Mouse (Mus musculus) liver, postnatal 0 days (tissue): ENCODE measurements around the gene Tmem170. TPM values are rescaled to one million over a fixed set of nuclear protein-coding genes. Genes with fewer than 3 reads are reported as not detected.

Experiments
- ATAC-seq: fragments of 200-750 bp; cut with Nextera tagmentation; 2 replicates; pipeline ENCODE4 v1.8.0; 2017; ENCODE audit warnings: mild to moderate bottlenecking, moderate library complexity
- DNase-seq: peaks from one replicate; pipeline ENCODE4 v3.0.0-alpha.2; 2016
- H3K27ac ChIP-seq: fragments of 300-500 bp; sonication (generic); 2 replicates; pipeline ENCODE4 v1.5.1; 2014; ENCODE audit warnings: antibody characterized with exemption, moderate library complexity, mild to moderate bottlenecking, low read depth
- H3K27me3 ChIP-seq: fragments of 300-500 bp; sonication (generic); 2 replicates; pipeline ENCODE4 v1.6.1; 2014; ENCODE audit warnings: low read length, control low read depth, mixed read lengths; ENCODE audit not compliant: insufficient read depth
- H3K36me3 ChIP-seq: fragments of 300-500 bp; sonication (generic); replicated peaks from 2 replicates; pipeline ENCODE4 v1.6.1; 2014; ENCODE audit warnings: mild to moderate bottlenecking, control low read depth, low read length, moderate library complexity, mixed read lengths; ENCODE audit not compliant: insufficient read depth
- H3K4me1 ChIP-seq: fragments of 300-500 bp; sonication (generic); 2 replicates; pipeline ENCODE4 v1.6.1; 2014; ENCODE audit warnings: antibody characterized with exemption, mild to moderate bottlenecking, control low read depth; ENCODE audit not compliant: insufficient read depth
- H3K4me2 ChIP-seq: fragments of 300-500 bp; sonication (generic); 2 replicates; pipeline ENCODE4 v1.6.1; 2014; ENCODE audit warnings: low read depth, mild to moderate bottlenecking, low read length, moderate library complexity, mixed read lengths
- H3K4me3 ChIP-seq: fragments of 300-500 bp; sonication (generic); 2 replicates; pipeline ENCODE4 v1.5.1; 2014; ENCODE audit warnings: low read depth, low read length
- H3K9ac ChIP-seq: fragments of 300-500 bp; sonication (generic); replicated peaks from 2 replicates; pipeline ENCODE4 v1.6.1; 2014; ENCODE audit warnings: mild to moderate bottlenecking, moderate library complexity
- H3K9me3 ChIP-seq: fragments of 300-500 bp; sonication (generic); 2 replicates; pipeline ENCODE4 v1.6.1; 2016; ENCODE audit warnings: mild to moderate bottlenecking, control low read depth, low read length, mixed read lengths
- CTCF ChIP-seq: sonication (generic); IDR thresholded peaks from 2 replicates; pipeline ENCODE4 v1.5.1; 2016; ENCODE audit warnings: antibody characterized with exemption, low read depth
- EP300 ChIP-seq: IDR thresholded peaks from 2 replicates; pipeline ENCODE4 v1.6.1; 2016; ENCODE audit warnings: antibody characterized with exemption, low read depth, mild to moderate bottlenecking
- WGBS: fragments of 180-500 bp; shearing (Covaris S2); extraction: QIAGEN DNeasy Blood & Tissue Kit; methylation state at CpG from one replicate; pipeline ENCODE4 v1.1.7; 2014; ENCODE audit not compliant: insufficient replicate concordance; 5-methylcytosine and 5-hydroxymethylcytosine counted together
- polyA plus RNA-seq: library from polyadenylated mRNA; unstranded; fragments of >200 nt; fragmentation: Nextera tagmentation; extraction: Ambion mirVana; gene quantifications from 2 replicates; pipeline ENCODE4 v1.2.1, GENCODE M21; 2015

Tmem170 gene
- 4.9 TPM in 2 replicates for polyA plus RNA-seq

DNA sequence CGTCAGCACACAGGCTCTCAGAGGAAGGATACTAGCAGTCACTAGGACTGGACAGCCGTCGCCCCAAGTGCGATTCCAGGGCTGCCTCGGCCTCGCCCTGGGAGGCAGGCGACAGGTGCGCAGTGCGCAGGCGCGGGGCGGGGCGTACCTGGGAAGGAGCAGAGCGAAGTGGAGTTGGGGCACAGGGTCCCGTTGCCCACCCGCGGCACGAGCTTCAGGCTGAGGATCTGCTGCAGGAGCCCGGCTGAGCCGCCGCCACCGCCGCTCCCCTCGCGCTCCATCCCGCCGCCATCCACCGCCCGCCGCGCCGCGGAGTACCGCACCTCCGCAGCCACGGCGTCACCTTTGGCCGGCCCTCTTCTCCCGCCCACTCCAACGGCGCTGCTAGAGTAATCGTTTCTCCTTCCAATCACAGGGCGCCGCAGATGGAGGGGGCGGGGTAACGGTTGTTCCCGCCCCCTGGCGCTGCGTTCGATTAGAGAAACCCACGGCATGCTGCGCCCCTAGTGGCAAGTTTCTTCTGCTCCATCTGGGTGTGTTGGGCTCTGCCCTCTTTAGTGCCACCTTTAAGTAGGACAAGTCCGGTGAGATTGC, at the start of gene Tmem170:
Gene Tmem170 (minus strand): TSS at position 396 of the 594 bp plus-strand sequence.
- peak within 1 kb of the TSS; percentile 97 for H3K4me2 ChIP-seq
- no peaks in the 10 kb centered on the region for H3K27me3 ChIP-seq
- H3K4me1 ChIP-seq = peaks cover 9% of the 10 kb centered on the region; the same call in 1 of the 2 replicates
- H3K4me3 ChIP-seq = peak within 1 kb of the TSS; percentile 94
- H3K9ac ChIP-seq = peak within 1 kb of the TSS; percentile 86
- ATAC-seq (peak; percentile 99), DNase-seq (peak; percentile 98)
- TF ChIP-seq CTCF (peak; percentile 99), EP300 (no peak)
- WGBS = 2% methylated on average over 40 of the region's 53 CpGs
- H3K27ac ChIP-seq = peak within 1 kb of the TSS; percentile 93
- no peaks in the 10 kb centered on the region for H3K36me3 ChIP-seq
- no peaks in the 10 kb centered on the region for H3K9me3 ChIP-seq

DNA sequence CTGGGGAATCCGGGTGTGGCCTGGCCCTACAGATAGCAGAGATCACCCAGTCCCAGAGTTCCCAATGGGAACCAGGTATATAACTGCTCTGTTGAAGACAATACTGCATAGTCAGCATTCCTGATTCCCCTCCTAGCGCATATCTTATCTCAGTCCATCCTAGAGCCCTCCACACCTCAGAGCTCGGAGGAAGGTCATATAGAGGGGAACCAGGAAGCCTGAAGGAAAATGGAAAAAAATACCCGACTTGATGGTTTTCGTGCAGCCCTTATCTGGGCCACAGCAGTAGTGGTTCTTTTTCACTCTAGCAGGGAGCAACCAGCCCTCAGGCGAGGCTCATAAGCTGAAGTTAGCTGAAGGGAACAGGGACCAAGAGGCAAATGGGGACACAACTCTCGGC, 48.4 kb upstream of the Tmem170 start:
- WGBS = 48% methylated on average over 7 of the region's 7 CpGs
- Histone ChIP-seq H3K27ac (no peak overlapping the region), H3K36me3 (no peaks in the 10 kb centered on the region), H3K27me3 (no peaks in the 10 kb centered on the region), H3K4me1 (0 out of 2 replicates have a peak, but pooled peaks cover 3% of the 10 kb centered on the region), H3K4me2 (no peak overlapping the region), H3K9ac (no peak overlapping the region), H3K9me3 (no peaks in the 10 kb centered on the region), H3K4me3 (no peak overlapping the region)
- ATAC-seq = no peak
- DNase-seq = no peak
- no peak for TF ChIP-seq EP300
- no peak for TF ChIP-seq CTCF

DNA sequence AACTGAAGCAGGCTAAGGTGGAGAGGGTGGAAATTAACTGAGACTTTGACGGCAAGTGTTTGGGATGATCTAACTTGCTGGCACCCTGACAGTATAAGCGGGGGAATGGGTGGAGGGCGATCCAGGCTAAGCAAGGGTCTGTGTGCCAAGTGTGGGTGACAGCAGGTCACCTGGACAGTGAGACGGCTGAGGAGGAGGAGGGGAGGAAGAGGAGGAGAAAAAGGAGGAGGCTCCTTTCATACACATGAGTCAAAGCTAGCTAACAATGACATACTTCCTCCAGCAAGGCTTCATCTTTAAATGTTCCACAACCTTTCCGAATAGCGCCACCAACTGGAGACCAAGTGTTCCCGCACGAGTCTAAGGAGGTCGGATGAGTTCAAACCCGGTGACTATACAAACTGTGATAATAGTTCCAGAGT, 46.8 kb upstream of the Tmem170 start:
- peak; percentile 67 for ATAC-seq
- peak; percentile 49 for DNase-seq
- no peak overlapping the region for H3K4me2 ChIP-seq
- H3K27me3 ChIP-seq = no peaks in the 10 kb centered on the region
- TF ChIP-seq EP300 = no peak
- peak; percentile 79 for TF ChIP-seq CTCF
- H3K4me3 ChIP-seq = no peak overlapping the region
- H3K4me1 ChIP-seq = no peaks in the 10 kb centered on the region
- no peaks in the 10 kb centered on the region for H3K9me3 ChIP-seq
- H3K36me3 ChIP-seq = no peaks in the 10 kb centered on the region
- H3K27ac ChIP-seq = no peak overlapping the region
- H3K9ac ChIP-seq = no peak overlapping the region
- 27% methylated on average over 10 of the region's 10 CpGs for WGBS

DNA sequence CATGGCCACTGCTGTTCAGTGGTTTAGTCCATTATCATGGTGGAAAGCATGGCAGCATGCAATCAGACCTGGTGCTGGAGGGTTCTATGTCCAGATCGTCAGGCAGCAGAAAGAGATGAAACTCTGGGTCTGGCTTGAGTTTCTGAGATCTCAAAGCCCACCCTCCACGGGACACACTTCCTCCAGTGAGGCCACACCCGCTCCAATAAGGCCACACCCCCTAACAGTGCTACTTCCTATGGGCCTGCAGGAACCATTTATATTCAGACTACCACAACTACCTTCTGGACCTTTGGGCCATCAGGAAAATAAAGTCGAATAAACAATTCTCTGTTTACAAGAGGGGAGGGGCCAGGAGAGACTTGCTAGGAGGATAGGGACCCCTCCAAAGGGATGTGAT, 44.4 kb upstream of the Tmem170 start:
- no peak for DNase-seq
- Histone ChIP-seq H3K4me1 (no peaks in the 10 kb centered on the region), H3K4me3 (no peak overlapping the region), H3K36me3 (no peaks in the 10 kb centered on the region), H3K27ac (no peak overlapping the region), H3K27me3 (no peaks in the 10 kb centered on the region), H3K9ac (no peak overlapping the region), H3K4me2 (no peak overlapping the region), H3K9me3 (no peaks in the 10 kb centered on the region)
- no peak for TF ChIP-seq EP300
- TF ChIP-seq CTCF = no peak
- ATAC-seq = no peak
- WGBS = 62% methylated on average over 4 of the region's 4 CpGs

DNA sequence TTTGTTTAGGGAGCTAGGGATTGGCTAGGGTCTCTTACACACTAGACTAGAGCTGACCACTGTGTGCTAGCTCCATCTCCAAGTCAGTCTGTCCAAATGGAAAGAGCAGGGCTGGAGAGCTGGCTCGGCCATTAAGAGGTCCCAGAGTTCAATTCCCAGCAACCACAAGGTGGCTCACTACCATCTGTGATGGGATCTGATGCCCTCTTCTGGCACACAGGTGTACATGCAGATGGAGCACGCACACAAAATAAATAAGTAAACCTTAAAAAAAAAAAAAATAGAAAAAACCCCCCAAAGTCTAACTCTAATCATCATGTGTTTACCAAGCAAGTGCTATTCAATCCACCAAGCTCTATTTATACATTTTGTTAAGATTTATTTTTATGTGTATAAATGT, 43.1 kb upstream of the Tmem170 start:
- WGBS = 75% methylated on average over 2 of the region's 2 CpGs

DNA sequence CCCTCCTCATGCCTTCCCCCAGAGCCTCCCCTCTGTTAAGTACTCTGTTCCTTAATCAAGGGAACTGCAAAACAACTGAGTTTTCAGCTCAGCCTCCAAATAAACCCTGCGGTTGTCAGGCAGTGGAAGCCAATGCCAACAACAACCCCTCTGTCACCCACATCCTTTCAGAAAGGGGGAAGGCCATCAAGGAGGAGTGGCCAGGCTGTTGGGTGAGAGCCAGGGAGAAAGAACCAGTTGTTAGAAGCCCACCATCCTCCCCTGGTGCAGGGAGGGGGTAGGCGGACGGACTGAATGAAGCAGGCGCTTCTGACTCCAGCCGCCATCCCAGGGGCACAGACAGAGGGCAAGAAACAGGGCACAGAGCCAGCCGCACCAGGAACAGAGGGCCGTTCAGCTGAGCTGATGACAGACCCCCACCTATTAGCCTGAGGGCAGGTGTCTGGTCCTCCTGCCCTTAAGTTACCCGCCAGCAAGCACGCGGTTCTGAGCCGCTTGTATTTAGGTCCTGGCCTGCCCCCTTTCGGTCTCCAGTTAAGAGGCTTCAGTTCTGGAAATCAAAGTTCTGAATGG, 36.4 kb upstream of the Tmem170 start:
- peaks cover 36% of the 10 kb centered on the region for H3K27me3 ChIP-seq
- no peak for DNase-seq
- WGBS = 60% methylated on average over 12 of the region's 12 CpGs

More for the DNA sequence above, 43.1 kb upstream of the Tmem170 start:
- Histone ChIP-seq H3K4me2 (no peak overlapping the region), H3K27ac (no peak overlapping the region), H3K4me1 (no peaks in the 10 kb centered on the region), H3K36me3 (no peaks in the 10 kb centered on the region), H3K4me3 (no peak overlapping the region), H3K27me3 (peaks cover 3% of the 10 kb centered on the region; the same call in 1 of the 2 replicates), H3K9me3 (no peaks in the 10 kb centered on the region), H3K9ac (no peak overlapping the region)
- TF ChIP-seq CTCF = peak; percentile 78
- no peak for TF ChIP-seq EP300
- ATAC-seq (no peak), DNase-seq (no peak)

More for the DNA sequence above, 36.4 kb upstream of the Tmem170 start:
- Histone ChIP-seq H3K4me3 (no peak overlapping the region), H3K4me2 (no peak overlapping the region), H3K4me1 (no peaks in the 10 kb centered on the region), H3K36me3 (no peaks in the 10 kb centered on the region), H3K9ac (no peak overlapping the region), H3K9me3 (no peaks in the 10 kb centered on the region), H3K27ac (no peak overlapping the region)
- ATAC-seq = no peak
- no peak for TF ChIP-seq EP300
- TF ChIP-seq CTCF = no peak
